Mouse (Mus musculus): ENCODE results near the gene Mlkl. TPM values are rescaled to one million over a fixed set of nuclear protein-coding genes. Genes with fewer than 3 reads are reported as not detected.
"Not testable (repeated sequence)": the region's sequence is repeated elsewhere in the genome, so short reads cannot be mapped to it uniquely, and the experiment has no call there.

Gene Mlkl
- polyA plus RNA-seq, 1 experiment from 2014 or later, result 3.2 TPM

DNA sequence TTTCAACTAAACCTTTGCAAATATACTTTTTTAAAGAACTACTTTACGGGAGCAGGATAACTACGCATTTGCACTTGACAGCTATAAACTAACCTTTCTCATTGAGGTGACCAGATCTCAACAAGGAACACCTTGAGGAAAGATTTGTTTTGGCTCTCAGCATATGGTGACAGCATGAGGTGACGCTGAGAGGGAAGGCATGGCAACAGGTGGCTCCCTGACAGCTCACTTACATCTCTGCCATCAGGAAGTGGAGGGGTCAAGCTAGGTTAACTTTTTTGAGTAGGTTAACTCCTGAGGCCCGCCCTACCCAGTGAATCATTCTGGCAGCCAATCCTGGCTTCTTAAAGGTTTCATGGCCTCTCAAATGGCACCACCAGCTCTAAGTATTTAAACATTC, 52.4 kb downstream of the Mlkl start:
- 69% methylated on average over 4 of the region's 4 CpGs for WGBS
- Histone ChIP-seq H3K27me3 (ENCODE audit: insufficient read depth, low read length) (no peaks in the 10 kb centered on the region), H3K4me2 (no peak overlapping the region), H3K9me3 (ENCODE audit: low read depth, low read length) (no peaks in the 10 kb centered on the region), H3K27ac (ENCODE audit: low read depth) (no peak overlapping the region), H3K4me1 (ENCODE audit: insufficient read depth) (no peaks in the 10 kb centered on the region), H3K9ac (no peak overlapping the region), H3K36me3 (ENCODE audit: insufficient read depth) (peaks cover 94% of the 10 kb centered on the region), H3K4me3 (ENCODE audit: low read depth, low read length) (no peak overlapping the region)
- ATAC-seq (ENCODE audit: insufficient read depth), result no peak
- DNase-seq, result no peak
- TF ChIP-seq CTCF (IDR thresholded peaks at IDR 0.05; ENCODE audit: low read depth), result no peak

GRCm38 (mm10) chr8:111282093-111282492, 55.9 kb downstream of the Mlkl start:
- ATAC-seq (ENCODE audit: insufficient read depth) (no peak), DNase-seq (no peak)
- no peaks in the 10 kb centered on the region for H3K4me1 ChIP-seq (ENCODE audit: insufficient read depth)
- H3K36me3 ChIP-seq (ENCODE audit: insufficient read depth), result peaks cover 94% of the 10 kb centered on the region
- TF ChIP-seq CTCF (IDR thresholded peaks at IDR 0.05; ENCODE audit: low read depth), result no peak
- no peak overlapping the region for H3K4me3 ChIP-seq (ENCODE audit: low read depth, low read length)
- H3K9me3 ChIP-seq (ENCODE audit: low read depth, low read length), result no peaks in the 10 kb centered on the region
- H3K27ac ChIP-seq (ENCODE audit: low read depth), result no peak overlapping the region
- H3K27me3 ChIP-seq (ENCODE audit: insufficient read depth, low read length), result no peaks in the 10 kb centered on the region
- H3K4me2 ChIP-seq, result no peak overlapping the region
- H3K9ac ChIP-seq, result no peak overlapping the region
- WGBS, result 85% methylated on average over 3 of the region's 3 CpGs

- ATAC-seq (ENCODE audit: insufficient read depth) (no peak), DNase-seq (no peak)
- H3K4me2 ChIP-seq, result no peak overlapping the region
- H3K27ac ChIP-seq (ENCODE audit: low read depth), result no peak overlapping the region
- 68% methylated on average over 2 of the region's 2 CpGs for whole genome bisulfite sequencing
- peak; percentile 25; the same call in 1 of the 2 replicates for TF ChIP-seq CTCF (IDR thresholded peaks at IDR 0.05; ENCODE audit: low read depth)
- no peak overlapping the region for H3K9ac ChIP-seq
- H3K27me3 ChIP-seq (ENCODE audit: insufficient read depth, low read length), result no peaks in the 10 kb centered on the region
- no peaks in the 10 kb centered on the region for H3K9me3 ChIP-seq (ENCODE audit: low read depth, low read length)
- no peak overlapping the region for H3K4me3 ChIP-seq (ENCODE audit: low read depth, low read length)
- H3K4me1 ChIP-seq (ENCODE audit: insufficient read depth), result no peaks in the 10 kb centered on the region
- H3K36me3 ChIP-seq (ENCODE audit: insufficient read depth), result peaks cover 23% of the 10 kb centered on the region
These were observed 69.7 kb downstream of the Mlkl start for GRCm38 (mm10) chr8:111268277-111268676.

GRCm38 (mm10) chr8:111266161-111266560, 71.8 kb downstream of the Mlkl start:
- ATAC-seq (ENCODE audit: insufficient read depth); H3K4me1 ChIP-seq (ENCODE audit: insufficient read depth); H3K9ac ChIP-seq; H3K27ac ChIP-seq (ENCODE audit: low read depth); H3K4me3 ChIP-seq (ENCODE audit: low read depth, low read length); H3K4me2 ChIP-seq; H3K9me3 ChIP-seq (ENCODE audit: low read depth, low read length); H3K27me3 ChIP-seq (ENCODE audit: insufficient read depth, low read length): not testable (repeated sequence)
- 67% methylated on average over 7 of the region's 7 CpGs for WGBS
- peaks cover 15% of the 10 kb centered on the region for H3K36me3 ChIP-seq (ENCODE audit: insufficient read depth)
- DNase-seq, result peak; percentile 45

DNA sequence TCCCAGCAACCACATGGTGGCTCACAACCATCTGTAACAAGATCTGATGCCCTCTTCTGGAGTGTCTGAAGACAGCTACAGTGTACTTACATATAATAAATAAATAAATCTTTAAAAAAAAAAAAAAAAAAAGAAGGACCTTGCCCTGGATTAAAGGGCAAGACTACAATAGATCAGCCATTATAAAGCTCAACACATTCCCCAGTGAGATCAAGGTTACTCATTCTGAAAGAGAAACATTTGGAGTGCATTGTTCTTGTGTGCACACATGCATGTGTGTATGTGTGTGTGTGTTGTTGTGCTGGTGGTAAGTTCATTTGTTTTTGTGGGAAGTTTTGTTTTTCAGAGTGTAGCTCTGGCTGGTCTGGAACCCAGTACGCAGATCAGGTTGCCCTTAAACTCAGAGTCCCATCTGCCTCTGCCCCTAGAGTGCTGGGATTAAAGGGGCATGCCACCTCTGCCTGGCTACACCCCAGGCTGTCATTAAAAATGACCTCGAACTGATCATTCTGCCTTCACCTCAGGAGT, 73.2 kb downstream of the Mlkl start:
- no peak for DNase-seq
- Histone ChIP-seq H3K4me3 (ENCODE audit: low read depth, low read length) (no peak overlapping the region), H3K36me3 (ENCODE audit: insufficient read depth) (peaks cover 4% of the 10 kb centered on the region; the same call in 1 of the 2 replicates), H3K27ac (ENCODE audit: low read depth) (no peak overlapping the region), H3K9me3 (ENCODE audit: low read depth, low read length) (no peaks in the 10 kb centered on the region), H3K27me3 (ENCODE audit: insufficient read depth, low read length) (no peaks in the 10 kb centered on the region), H3K4me2 (no peak overlapping the region), H3K4me1 (ENCODE audit: insufficient read depth) (no peaks in the 10 kb centered on the region), H3K9ac (no peak overlapping the region)
- TF ChIP-seq CTCF (IDR thresholded peaks at IDR 0.05; ENCODE audit: low read depth), result no peak
- 69% methylated on average over 2 of the region's 2 CpGs for WGBS
- no peak for ATAC-seq (ENCODE audit: insufficient read depth)

DNA sequence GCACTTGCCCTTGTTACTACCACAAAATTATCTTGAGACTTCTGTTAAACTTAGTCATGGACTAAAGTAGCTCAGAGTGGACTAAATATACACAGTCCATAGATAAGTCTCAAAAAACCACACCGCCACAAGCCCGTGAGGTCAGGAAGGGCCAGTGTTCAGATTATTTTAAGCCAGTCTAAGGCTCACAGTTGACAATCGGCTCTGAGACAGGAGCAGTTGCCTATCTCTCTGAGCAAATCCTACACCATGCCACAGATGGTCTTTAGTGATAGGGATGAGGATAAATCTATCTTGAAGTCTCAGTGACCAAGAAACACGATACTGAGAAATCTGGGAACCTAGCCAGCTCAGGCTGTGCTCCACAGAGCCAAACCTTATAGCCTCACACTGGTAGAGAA, 76.0 kb downstream of the Mlkl start:
- H3K36me3 ChIP-seq (ENCODE audit: insufficient read depth), result no peaks in the 10 kb centered on the region
- DNase-seq, result peak; percentile 63
- H3K4me2 ChIP-seq, result no peak overlapping the region
- no peak for ATAC-seq (ENCODE audit: insufficient read depth)
- H3K27me3 ChIP-seq (ENCODE audit: insufficient read depth, low read length), result no peaks in the 10 kb centered on the region
- H3K4me3 ChIP-seq (ENCODE audit: low read depth, low read length), result no peak overlapping the region
- H3K9ac ChIP-seq, result no peak overlapping the region
- no peaks in the 10 kb centered on the region for H3K9me3 ChIP-seq (ENCODE audit: low read depth, low read length)
- no peak overlapping the region for H3K27ac ChIP-seq (ENCODE audit: low read depth)
- whole genome bisulfite sequencing, result 50% methylated on average over 4 of the region's 4 CpGs
- H3K4me1 ChIP-seq (ENCODE audit: insufficient read depth), result peaks cover 5% of the 10 kb centered on the region; the same call in 1 of the 2 replicates
- no peak for TF ChIP-seq CTCF (IDR thresholded peaks at IDR 0.05; ENCODE audit: low read depth)

Other genes starting within 250 kb of the Mlkl start
- gene Clec18a, start 245.8 kb downstream of the Mlkl start, polyA plus RNA-seq (2014; fragmentation: Nextera tagmentation; extraction: Ambion mirVana), result not detected in 2 replicates
- 7.1 and 9.1 TPM in 2 replicates for gene Pdpr, start 243.5 kb downstream of the Mlkl start, polyA plus RNA-seq (2014; fragmentation: Nextera tagmentation; extraction: Ambion mirVana)
- gene Glg1, start 79.0 kb downstream of the Mlkl start, polyA plus RNA-seq (2014; fragmentation: Nextera tagmentation; extraction: Ambion mirVana), result 97.0 and 99.2 TPM in 2 replicates
- 76.7 and 82.6 TPM in 2 replicates for gene Rfwd3, start 38.0 kb downstream of the Mlkl start, polyA plus RNA-seq (2014; fragmentation: Nextera tagmentation; extraction: Ambion mirVana)
- 0.07 TPM in 1 of 2 replicates, not detected in the other for gene Fa2h, start 55.6 kb upstream of the Mlkl start, polyA plus RNA-seq (2014; fragmentation: Nextera tagmentation; extraction: Ambion mirVana)
- gene Wdr59, start 183.9 kb upstream of the Mlkl start, polyA plus RNA-seq (2014; fragmentation: Nextera tagmentation; extraction: Ambion mirVana), result 4.4 TPM in 2 replicates
- gene Znrf1, start 197.9 kb upstream of the Mlkl start, polyA plus RNA-seq (2014; fragmentation: Nextera tagmentation; extraction: Ambion mirVana), result 39.4 and 51.6 TPM in 2 replicates

All from lung, embryonic 14.5 days (tissue).